Mouse (Mus musculus) adrenal gland, adult (tissue): ENCODE measurements around the gene Eprs.
"Not testable (repeated sequence)": the region's sequence is repeated elsewhere in the genome, so short reads cannot be mapped to it uniquely, and the experiment has no call there.

Experiments
- DNase-seq, 2 experiments: peaks; one replicate each; pipeline ENCODE4 v3.0.0; 2022 to 2023; ENCODE audit warnings: low spot score in 1 of 2; ENCODE audit not compliant: inconsistent age in 2 of 2

Gene Eprs

DNA sequence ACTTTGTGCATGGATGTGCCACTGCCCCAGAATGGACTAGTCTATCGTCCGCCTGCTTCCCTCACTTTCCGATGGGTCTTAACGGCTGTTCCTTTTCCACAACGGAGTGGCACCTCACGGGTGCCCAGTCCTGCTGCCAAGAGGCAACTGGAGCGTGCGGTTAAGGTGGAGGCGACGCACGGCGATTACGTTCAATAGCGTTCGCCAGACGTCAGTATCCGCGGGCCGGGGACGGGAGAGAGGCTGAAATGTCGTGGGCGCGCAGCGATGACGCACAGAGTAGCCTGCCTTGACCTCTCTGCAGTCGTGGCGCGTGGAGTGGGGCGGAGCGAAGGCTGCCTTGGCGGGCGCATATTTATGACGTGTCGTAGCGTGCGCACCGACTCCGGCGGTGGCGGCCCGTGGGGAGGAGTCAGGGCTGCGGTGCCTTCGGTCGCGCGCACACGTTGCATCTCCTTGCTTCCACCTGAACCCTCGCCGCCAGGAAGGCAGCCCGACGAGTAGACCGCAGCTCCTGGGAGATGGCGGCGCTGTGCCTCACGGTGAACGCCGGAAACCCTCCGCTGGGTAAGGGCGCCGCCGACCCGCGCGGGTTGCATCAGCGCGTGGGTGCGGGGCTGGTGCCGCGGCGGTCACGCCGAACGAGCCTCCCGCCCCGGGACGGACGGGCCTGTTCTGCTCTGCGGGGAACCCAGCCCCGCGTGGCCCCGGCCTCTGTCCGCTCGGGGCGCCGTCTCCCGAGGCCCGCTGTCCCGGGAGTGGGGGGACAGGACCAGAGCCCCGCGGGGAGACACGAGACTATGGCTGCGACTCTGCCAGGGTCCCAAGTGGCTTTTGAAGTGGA is at the start of gene Eprs:
Eprs (plus strand) TSS at position 368 of the 844 bp plus-strand sequence.
- DNase-seq, result peak; percentile 99 to 100

DNA sequence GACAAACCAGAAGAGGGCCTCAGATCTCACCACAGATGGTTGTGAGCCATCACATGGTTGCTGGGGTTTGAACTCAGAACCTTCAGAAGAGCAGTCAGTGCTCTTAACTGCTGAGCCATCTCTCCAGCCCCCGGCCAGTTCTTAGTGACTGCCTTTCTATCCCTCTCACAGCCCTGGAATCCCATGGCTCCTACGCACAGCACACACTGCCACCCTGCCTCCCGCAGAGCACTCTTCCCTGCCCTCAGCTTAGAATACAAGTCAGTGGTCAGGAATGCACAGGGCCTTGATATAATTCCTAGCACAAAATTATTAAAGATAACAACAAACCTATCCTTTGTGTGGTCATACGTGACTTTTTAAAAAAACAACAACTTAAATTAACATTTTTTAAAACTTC is 48.3 kb upstream of the Eprs start:
- no peak for DNase-seq

DNA sequence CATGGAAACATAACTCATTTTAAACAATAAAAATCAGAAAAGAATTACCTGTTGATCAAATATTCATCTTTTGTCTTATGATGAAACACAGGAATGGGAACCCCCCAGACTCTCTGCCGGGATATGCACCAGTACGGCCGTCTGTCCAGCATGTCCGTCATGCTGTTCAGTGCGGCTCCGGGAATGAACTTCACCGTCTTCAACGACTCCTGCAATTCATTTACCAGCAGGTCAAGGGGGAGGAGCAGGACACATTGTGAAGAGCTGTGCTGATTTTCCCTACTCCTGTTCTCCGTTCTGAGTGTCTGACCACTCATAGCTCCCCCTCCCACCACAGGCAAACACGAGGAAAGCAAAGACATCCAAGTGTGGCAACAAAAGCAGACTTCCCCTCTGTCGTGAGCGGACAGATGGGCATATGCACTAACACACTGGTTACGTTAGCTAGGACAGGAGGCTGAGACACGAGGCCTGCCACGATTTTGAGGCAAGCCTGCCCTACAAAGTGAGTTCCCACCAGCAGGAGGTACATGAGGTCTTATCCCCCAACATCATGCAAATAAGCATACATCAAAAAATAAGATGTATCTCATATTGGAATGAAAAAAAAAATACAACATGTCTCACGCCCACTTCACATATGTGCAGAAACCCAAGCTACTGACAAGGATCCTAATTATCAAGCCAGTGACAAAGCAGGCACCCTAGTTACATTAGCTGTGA is 46.8 kb upstream of the Eprs start:
- DNase-seq, result no peak

DNA sequence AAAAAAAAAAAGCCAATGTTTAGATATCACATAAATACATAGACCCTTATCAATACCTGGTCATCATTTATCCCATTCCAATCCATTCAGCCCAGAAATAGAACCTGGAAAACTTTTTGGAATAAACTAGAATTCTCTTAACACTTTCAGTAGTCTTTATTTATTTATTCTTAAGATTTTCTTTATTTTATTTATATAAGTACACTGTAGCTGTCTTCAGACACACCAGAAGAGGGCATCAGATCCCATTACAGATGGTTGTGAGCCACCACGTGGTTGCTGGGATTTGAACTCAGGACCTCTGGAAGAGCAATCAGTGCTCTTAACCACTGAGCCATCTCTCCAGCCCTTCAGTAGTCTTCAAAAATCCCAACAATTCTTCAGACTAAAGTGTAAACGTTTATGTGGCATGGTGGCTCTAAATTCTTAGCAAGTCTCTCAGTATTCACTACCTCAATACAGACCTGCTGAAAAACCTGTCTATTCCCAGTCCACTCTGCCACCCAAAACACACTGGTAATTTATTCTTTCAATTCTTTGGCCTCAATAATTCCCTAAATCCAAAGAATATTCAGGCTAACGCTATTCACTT is 35.0 kb upstream of the Eprs start:
- DNase-seq, result not testable (repeated sequence)

DNA sequence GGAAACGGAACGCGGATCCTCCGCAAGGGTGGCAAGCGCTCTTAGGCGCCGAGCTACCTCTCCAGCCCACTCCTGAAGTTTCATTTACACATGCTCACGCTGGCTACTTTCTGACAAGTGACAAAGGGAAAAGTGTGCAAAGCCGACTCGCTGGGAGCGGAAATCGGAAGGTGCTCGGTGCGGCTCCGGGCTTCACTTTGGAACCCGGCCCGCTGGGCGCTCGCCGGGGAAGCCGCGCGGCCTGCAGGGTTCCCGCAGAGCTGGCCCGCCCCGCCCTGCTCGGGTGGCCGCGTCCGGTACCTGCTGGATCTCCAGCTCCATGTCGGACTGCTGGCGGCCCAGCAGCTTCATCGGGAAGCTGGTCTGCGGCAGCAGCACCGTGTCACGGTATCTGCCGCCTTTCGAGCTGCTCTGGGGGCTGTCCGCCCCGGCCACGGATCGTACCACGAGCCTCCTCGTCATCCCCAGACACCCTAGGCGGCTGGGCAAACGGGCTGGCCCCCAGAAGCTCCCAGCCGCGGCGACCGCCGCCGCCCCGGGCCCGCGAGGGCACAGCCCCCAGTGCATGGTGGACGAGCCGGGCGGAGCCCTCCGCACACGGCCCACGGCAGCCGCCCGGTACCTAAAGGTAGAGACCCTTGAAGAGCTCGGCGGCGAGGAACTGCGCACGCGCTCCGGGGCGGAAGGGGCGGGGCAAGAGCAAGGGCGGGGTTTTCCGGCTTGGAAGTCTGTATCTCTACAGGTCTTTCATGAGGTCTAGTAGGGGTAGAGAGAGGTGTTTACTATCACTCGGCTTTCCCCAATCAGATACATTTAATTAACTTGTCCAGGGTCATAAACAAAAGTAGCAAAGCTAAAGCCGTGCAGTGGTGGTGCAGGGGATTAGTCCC is 33.9 kb upstream of the Eprs start, which contains the start of gene Iars2:
Iars2 (minus strand) TSS at position 676 of the 890 bp plus-strand sequence.
- DNase-seq, result peak; percentile 93 to 98

DNA sequence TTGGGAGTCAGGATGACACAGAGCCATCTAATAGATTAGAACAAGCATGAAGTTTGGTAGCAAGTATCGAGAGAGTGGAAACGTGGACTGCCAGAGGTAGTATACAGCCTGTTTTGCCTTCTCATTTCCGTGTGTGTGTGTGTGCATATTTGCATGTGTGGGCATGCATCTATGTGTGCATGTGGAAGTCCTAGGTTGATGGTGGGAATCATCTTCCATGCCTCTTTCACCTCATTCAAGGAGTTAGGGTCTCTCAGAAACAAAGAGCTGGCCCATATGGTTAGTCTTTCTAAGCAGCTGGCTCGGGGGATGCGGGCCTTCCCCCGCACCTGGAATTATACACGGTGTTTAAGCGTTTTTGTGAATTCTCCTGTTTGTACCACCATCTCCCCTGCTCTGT is 33.0 kb upstream of the Eprs start:
- DNase-seq, result no peak

DNA sequence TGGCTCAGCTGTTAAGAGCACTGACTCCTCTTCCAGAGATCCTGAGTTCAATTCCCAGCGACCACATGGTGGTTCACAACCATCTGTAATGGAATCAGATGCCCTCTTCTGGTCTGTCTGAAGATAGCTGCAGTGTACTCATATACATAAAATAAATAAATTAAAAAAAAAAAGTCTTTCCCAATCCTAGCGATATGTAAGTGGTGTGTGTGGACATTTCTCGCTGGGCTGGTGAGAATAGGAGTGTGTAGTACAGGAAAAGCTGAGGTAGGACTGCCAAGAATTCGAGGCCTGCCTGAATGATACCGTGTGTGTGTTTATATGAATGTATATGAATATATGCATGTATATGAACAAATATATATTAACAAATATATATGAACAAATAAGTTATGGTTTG is 31.5 kb upstream of the Eprs start:
- DNase-seq, result no peak

DNA sequence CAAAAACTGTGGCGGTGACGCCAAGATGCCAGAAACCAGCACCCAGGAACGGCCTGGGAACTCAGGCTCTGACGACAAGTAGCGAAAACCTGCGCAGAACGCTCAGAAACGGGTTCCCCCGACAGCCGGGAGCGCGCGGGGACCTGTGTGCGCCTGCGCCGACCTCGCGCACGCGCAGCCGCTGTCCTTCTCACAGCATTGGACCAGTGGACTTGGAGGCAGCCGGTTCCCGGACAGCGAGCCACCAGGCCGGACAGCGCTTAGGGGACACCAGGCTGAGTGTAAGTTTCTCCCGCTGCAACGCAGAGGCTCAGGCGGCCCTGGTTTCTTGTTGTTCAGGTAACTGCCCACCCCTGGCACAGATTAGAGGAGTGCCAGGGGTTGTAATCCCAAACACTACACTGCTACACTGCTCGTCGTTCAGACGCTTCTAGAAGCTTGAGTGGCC is 30.8 kb upstream of the Eprs start, which contains the start of gene Bpnt1:
Bpnt1 (plus strand) TSS at position 167 of the 448 bp plus-strand sequence.
- DNase-seq, result peak; percentile 94 to 96

DNA sequence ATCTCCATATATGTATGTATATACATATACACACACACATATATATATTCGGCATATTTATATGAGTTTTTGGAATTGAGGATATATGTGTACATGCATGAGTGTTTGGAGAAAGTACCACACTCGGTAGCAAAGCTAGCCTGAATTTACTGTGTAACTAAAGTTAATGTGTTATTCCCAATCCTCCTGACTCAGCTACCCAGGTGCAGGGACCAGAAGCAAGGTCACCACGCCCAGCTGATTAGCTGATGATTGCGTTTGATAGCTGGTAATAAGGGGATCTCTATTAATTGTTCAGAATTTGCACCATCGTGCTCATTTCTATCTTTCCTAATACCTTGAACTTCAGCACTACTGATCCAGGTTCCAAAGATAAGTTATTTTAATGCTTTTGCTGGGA is 29.2 kb upstream of the Eprs start:
- no peak for DNase-seq

DNA sequence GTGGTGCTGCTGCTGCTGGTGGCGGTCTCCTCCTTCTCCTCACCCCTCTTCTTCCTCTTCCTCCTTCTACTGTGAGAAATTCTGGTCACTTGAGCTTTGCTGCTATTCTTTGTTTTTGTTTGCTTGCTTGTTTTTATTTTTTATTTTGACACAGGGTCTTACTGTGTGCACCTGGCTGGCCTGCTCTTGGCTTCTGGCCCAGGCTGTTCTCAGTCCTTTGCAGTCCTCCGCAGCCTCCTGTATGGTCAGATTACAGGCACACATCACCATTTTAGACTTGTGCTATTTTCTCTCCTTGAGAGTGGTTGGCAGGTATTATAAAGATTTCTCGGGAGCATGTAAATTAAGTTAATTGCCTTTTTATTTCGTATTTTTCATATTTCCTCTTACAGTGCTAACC is 28.7 kb upstream of the Eprs start:
- no peak for DNase-seq

DNA sequence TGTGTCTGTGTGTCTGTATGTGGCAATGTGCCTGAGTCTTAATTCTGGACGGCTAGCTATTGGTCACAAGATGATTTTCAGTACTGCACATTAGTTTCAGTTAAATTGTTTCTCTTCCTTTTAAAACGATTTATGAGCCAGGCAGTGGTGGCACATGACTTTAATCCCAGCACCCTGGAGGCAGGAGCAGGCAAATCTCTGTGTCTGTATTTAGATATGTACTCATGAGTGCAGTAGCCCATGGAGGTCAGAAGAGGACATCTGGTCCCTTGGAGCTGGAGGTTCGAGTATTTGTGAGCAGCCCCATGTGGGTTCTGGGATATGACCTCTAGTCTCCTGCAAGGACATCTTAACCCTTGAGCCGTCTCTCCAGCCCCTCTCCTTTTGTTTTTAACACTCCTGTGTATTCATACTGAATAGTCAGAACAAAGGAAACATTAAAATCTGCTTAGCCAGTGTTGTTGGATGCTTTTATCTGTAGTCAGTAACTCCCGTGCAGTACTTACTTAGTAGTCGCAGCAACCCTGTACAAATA is 27.5 kb upstream of the Eprs start:
- DNase-seq, result no peak

DNA sequence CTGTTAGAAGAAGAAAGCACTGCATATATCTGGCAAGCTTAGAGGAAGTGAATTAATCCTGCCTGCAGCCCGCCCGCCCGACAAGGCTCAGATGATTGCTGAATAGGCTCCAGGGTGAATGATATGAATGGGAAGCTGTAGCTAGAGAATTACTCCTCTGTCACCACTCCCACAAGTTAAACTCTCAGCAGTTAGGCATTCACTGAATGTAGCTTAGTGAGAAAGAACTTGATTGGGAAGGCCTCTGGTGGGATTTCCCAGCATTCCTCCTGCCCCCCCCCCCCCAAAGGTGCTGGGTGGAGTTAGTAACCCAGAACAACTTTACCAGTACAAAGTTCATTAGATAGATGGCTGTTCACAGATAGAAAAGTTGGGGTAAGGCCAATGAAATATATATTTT is 26.3 kb upstream of the Eprs start:
- DNase-seq, result no peak

DNA sequence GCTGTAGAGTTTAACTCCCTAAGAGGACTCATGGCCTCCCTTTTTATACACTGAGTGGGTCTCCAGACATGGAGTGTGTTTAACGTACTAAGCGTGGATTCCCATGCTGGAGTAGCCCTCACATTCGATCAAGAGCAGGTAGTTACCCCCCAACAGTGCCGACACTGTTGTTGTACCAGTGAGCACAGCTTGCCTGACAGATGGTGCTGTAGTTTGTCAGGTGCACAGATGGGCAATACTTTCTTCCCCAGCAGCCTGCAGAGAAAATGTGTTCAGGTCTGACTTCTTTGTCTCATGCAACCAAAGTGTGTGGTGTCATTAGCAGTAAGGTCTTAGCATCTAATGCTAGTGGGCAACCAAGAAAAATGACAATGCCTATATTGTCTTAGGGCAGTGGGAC is 20.4 kb upstream of the Eprs start:
- no peak for DNase-seq

DNA sequence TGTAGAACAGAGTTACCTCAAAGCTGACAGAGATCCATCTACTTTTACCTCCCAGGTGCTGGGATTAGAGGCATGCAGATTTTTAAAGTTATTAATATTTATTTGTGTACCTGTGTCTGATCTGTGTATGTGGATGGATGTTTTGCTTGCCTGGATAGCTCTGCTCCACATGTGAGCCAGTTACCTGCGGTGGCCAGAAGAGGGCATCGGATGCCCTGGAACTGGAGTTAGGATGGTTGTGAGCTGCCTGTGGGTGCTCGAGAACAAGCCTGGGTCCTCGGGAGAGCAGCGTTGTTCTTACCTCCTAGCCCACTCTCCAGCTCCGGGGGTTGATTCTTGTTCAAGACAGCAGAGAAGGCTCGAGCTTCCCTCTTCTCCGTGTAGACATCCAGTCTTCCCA is 19.4 kb upstream of the Eprs start:
- DNase-seq, result no peak

DNA sequence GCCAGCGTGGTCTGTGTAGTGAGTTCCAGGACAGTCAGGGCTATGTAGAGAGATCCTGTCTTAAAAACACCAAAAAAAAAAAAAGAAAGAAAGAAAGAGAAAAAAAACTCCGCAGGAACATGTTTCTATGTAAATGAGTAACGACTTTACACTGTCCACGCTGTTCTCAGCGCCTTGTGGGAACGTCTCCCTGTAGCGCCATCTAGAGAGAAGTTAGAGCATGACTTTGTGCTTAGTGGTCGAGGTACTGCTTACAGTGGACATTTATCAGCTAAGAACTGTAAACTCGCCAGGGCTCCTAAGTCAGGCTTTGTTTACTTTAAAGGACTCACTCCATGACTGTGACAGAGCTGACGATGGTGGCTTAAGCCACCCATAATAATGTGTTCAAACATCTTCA is 16.7 kb upstream of the Eprs start:
- no peak for DNase-seq

DNA sequence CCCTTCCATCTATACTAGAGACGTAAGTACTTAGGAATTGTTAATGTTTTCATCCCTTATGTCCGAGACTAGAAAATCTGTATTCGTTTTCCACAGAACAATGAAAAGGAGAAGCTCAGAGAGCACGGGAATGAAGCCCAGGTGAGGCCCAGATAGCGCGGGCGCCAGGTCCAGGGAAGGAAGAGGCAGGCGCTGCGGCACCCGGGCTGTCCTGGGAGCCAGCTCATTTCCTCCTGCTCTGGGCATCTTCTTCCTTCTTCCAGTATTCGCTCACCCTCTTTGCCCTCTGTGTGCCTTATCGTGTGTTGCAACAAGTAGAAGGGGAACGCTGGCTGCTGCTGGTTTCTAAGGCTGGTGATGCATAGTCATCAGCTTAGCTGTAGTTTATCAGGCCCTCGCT is 13.1 kb upstream of the Eprs start:
- DNase-seq, result no peak

DNA sequence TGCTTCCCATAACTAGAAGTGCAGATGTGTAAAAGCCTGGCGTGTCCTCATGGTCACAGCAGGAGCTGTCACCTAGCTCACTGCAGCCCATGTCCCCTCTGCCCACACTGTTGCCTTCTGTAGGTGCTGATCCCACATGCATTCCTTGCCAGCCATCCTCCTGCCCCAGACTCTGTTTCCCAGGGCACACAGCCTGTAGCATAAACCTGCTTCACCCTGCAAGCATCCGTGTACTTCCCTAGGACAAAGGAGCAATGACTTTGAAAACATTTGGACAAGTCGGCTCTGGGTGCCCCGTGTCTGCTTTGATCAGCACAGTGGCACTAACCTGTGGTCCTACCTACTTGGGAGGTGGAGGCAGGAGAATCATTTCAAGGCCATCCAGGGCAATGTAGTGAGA is 12.2 kb upstream of the Eprs start:
- no peak for DNase-seq

DNA sequence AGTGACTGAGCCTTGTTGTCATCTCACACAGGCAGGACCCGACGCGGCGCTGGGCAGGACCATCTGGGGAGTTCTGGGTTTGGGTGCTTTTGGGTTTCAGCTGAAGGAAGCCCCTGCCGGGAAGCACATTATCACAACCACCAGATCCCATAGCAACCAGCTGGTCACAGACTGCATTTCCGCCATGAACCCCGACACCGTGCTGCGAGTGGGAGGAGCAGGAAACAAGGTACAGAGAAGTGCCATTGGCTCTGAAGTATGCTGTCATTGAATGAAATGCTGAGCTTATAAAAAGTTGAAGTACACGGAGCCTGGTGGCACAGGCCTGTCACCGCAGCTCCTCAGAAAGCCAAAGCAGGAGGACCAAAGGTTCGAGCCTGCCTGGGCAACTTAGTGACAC is 10.7 kb upstream of the Eprs start:
- no peak for DNase-seq

DNA sequence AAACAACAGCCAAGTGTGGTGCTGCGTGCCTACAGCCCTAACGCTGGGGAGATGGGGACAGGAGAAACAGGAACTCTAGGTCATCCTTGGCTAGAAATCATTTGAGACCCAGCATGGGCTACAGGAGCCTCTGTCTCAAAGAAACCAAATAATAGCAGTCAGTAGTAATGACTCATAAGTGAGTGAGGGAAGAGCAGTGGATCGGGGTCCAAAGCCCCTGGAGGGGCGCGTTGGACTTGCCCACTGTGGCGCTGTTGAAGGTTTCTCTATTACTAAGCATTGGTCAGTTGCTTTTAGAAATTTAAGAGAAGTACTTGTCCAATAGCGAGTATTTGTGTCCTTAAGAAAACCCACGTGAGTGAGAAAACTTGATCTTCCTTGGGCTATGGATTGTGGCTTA is 9.5 kb upstream of the Eprs start:
- DNase-seq, result no peak

DNA sequence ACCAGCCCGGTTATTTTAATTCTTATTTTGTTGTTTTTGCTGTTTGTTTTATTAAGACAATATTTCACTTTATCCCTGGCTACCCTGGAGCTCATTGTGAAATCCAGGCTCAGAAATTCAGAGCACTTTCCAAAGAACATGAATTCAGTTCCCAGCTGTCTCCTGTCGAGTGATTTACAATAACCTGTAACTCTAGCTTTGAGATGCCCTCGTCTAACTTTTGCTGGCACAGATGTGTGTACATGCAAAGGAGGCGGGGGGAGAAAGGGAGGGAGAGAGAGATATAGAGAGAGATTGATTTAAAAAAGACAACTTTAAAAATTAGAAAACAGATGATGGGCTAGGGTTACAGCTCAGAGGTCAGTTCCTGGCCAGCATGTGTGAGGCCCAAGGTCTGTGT is 8.1 kb upstream of the Eprs start:
- DNase-seq, result no peak

DNA sequence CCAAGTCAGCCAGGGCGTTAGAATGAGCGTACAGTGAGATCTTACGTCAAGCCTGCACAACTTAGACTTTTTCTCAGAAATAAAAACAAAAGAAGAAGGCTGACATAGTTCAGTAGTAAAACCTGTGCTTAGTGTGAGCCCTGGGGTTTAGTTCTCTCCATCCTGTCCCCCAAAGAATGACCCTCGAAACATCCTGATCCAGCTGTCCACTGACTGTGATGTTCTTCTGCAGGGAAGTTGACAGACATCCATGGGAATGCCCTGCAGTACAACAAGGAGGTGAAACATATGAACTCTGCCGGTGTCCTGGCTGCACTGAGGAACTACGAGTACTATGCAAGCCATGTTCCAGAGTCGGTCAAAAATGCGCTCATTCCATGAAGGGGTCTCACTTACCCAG is 6.6 kb upstream of the Eprs start:
- DNase-seq, result no peak
